Mouse (Mus musculus) bone marrow, adult 2 months (tissue): ENCODE results near the gene Ncoa4. TPM values are rescaled to one million over a fixed set of nuclear protein-coding genes. Genes with fewer than 3 reads are reported as not detected.

ENCODE experiments used
- H3K27ac ChIP-seq: fragments of 200-500 bp; 2 replicates; pipeline ENCODE4 v1.5.1; 2012; ENCODE audit warnings: low read depth, mild to moderate bottlenecking, control low read depth, inconsistent platforms, low read length; ENCODE audit not compliant: control insufficient read depth, poor library complexity, insufficient read depth
- H3K4me1 ChIP-seq: fragments of 200-500 bp; 2 replicates; pipeline ENCODE4 v1.6.1; 2011; ENCODE audit warnings: low read length; ENCODE audit not compliant: control insufficient read depth, insufficient read depth
- H3K4me3 ChIP-seq: fragments of 200-500 bp; replicated peaks from 2 replicates; pipeline ENCODE3; 2011; ENCODE audit warnings: mild to moderate bottlenecking, low read depth, low read length, control low read depth; ENCODE audit not compliant: control insufficient read depth
- CTCF ChIP-seq: fragments of 200-500 bp; IDR thresholded peaks from 2 replicates; pipeline ENCODE4 v1.5.1; 2011; ENCODE audit warnings: low read length, control low read depth; ENCODE audit not compliant: control insufficient read depth, insufficient read depth
- POLR2A ChIP-seq: fragments of 200-500 bp; IDR thresholded peaks from 2 replicates; pipeline ENCODE4 v1.6.1; 2011; ENCODE audit warnings: low read depth, mild to moderate bottlenecking, control low read depth, low read length, borderline replicate concordance; ENCODE audit not compliant: control insufficient read depth
- WGBS: fragments of 180-500 bp; shearing (Covaris S2); methylation state at CpG from one replicate; pipeline ENCODE4 v1.1.7; 2018; 5-methylcytosine and 5-hydroxymethylcytosine counted together
- polyA plus RNA-seq: library from polyadenylated mRNA; stranded (reverse); fragments of >200 nt; gene quantifications from 2 replicates; pipeline ENCODE4 v1.2.4, GENCODE M21; 2011; ENCODE audit warnings: low replicate concordance; ENCODE audit not compliant: missing spikeins, insufficient read depth, insufficient read length

Gene Ncoa4
- polyA plus RNA-seq, 1 experiment, result 110 TPM

GRCm38 (mm10) chr14:32153156-32153555 lies 6.5 kb upstream of the Ncoa4 start:
- Histone ChIP-seq H3K4me1 (peaks cover 6% of the 10 kb centered on the region), H3K4me3 (no peak overlapping the region), H3K27ac (no peak overlapping the region)
- TF ChIP-seq POLR2A, result no peak
- no peak for TF ChIP-seq CTCF
- 84% methylated on average over 2 of the region's 2 CpGs for WGBS

- TF ChIP-seq POLR2A (no peak), CTCF (no peak)
- Histone ChIP-seq H3K4me1 (peaks cover 8% of the 10 kb centered on the region), H3K27ac (no peak overlapping the region), H3K4me3 (no peak overlapping the region)
- WGBS, result 43% methylated on average over 6 of the region's 6 CpGs
Observed at GRCm38 (mm10) chr14:32154758-32155157, 4.9 kb upstream of the Ncoa4 start.

GRCm38 (mm10) chr14:32159150-32159670 lies 455 bp upstream of the Ncoa4 start:
- TF ChIP-seq CTCF (0 out of 2 replicates have a peak, but pooled peaks have one; percentile 4), POLR2A (no peak)
- WGBS, result 24% methylated on average over 4 of the region's 4 CpGs
- H3K4me3 ChIP-seq, result peak overlapping the region; percentile 83
- peak overlapping the region; percentile 94 for H3K27ac ChIP-seq
- H3K4me1 ChIP-seq, result peaks cover 4% of the 10 kb centered on the region; the same call in 1 of the 2 replicates

- H3K4me1 ChIP-seq, result peaks cover 4% of the 10 kb centered on the region; the same call in 1 of the 2 replicates
- H3K27ac ChIP-seq, result peak overlapping the region; percentile 94; the same call in 1 of the 2 replicates
- TF ChIP-seq POLR2A (no peak), CTCF (no peak)
- peak overlapping the region; percentile 83 for H3K4me3 ChIP-seq
- WGBS, result 12% methylated on average over 7 of the region's 7 CpGs
Observed at GRCm38 (mm10) chr14:32160563-32160962, 898 bp downstream of the Ncoa4 start.

- no peak for TF ChIP-seq POLR2A
- no peak for TF ChIP-seq CTCF
- H3K4me3 ChIP-seq, result peak overlapping the region; percentile 37
- 63% methylated on average over 12 of the region's 12 CpGs for WGBS
- peaks cover 4% of the 10 kb centered on the region; the same call in 1 of the 2 replicates for H3K4me1 ChIP-seq
- H3K27ac ChIP-seq, result no peak overlapping the region
Observed at GRCm38 (mm10) chr14:32161090-32161885, 1.6 kb downstream of the Ncoa4 start.

GRCm38 (mm10) chr14:32162231-32162630 lies 2.6 kb downstream of the Ncoa4 start:
- Histone ChIP-seq H3K4me3 (no peak overlapping the region), H3K4me1 (peaks cover 4% of the 10 kb centered on the region; the same call in 1 of the 2 replicates), H3K27ac (no peak overlapping the region)
- TF ChIP-seq POLR2A, result no peak
- no peak for TF ChIP-seq CTCF
- 80% methylated on average over 5 of the region's 5 CpGs for WGBS

- TF ChIP-seq CTCF (no peak), POLR2A (no peak)
- peaks cover 5% of the 10 kb centered on the region; the same call in 1 of the 2 replicates for H3K4me1 ChIP-seq
- WGBS, result 64% methylated on average over 11 of the region's 11 CpGs
- H3K4me3 ChIP-seq, result no peak overlapping the region
- H3K27ac ChIP-seq, result no peak overlapping the region
Observed at GRCm38 (mm10) chr14:32163203-32163888, 3.7 kb downstream of the Ncoa4 start.
